Mouse (Mus musculus): ENCODE data around the gene Hsd11b2. TPM values are rescaled to one million over a fixed set of nuclear protein-coding genes. Genes with fewer than 3 reads are reported as not detected.

The Hsd11b2 gene
- polyA plus RNA-seq, 2 experiments: 0.42 to 1.1 TPM

DNA sequence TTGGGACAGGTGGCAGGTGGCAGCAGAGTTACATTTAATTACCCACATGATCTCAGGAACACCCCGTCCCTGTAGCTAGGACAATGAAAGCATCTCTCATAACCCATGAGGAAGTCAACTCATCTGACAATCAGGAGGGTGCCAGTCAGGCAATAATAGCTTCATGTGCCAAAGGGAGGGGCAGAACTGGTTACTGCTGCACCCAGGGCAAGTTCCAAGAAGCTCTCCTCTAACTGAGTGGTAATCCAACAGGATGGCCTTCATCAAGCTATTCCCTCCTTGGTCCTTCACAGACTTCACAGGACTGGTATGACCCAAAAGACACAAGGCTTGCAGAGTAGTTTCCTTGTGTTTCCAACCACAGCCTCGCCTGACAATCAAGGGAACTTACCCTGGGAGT is 31.5 kb downstream of the Hsd11b2 start:
- H3K27me3 ChIP-seq (ENCODE audit: control insufficient read depth, insufficient read depth, low read length): no peaks in the 10 kb centered on the region
- no peak overlapping the region for H3K9ac ChIP-seq (replicated peaks)
- H3K27ac ChIP-seq: no peak overlapping the region
- peaks cover 8 to 13% of the 10 kb centered on the region in 2 experiments for H3K4me1 ChIP-seq (replicated peaks; ENCODE audit: control insufficient read depth in 2 of 2, insufficient read depth in 2 of 2, low read length in 1 of 2)
- no peak for TF ChIP-seq CTCF (IDR thresholded peaks at IDR 0.05; ENCODE audit: low read depth)
- WGBS (ENCODE audit: insufficient replicate concordance): 45% methylated on average over 2 of the region's 2 CpGs
- H3K4me2 ChIP-seq (ENCODE audit: low read depth): no peak overlapping the region
- ATAC-seq (ENCODE audit: insufficient read depth): no peak
- DNase-seq (ENCODE audit: low read depth in 3 of 3, low spot score in 3 of 3): no peak
- H3K9me3 ChIP-seq (ENCODE audit: control insufficient read depth, low read length): no peaks in the 10 kb centered on the region
- no peaks in the 10 kb centered on the region for H3K36me3 ChIP-seq (replicated peaks; ENCODE audit: control insufficient read depth, insufficient read depth, low read depth)
- no peak overlapping the region for H3K4me3 ChIP-seq (ENCODE audit: insufficient read depth in 1 of 2, low read depth in 2 of 2, low read length in 2 of 2)

DNA sequence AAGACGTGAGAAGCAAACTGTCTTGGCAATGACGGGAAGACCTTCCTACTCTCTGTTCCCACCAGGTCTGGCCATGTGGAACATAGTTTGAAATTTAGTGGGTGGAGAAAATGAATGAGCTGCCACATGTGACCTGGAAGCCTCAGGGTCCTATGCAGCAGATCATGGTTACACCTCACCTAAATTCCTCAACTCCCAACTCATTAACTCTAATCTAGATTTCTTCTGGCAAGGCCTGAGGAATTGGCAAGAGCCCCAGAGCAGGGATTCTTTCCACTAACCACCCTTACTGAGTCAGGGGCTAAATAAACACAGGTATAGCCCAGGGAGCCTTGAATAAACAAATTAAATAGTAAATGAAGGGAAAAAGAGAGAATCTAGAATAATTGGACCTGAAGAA is 33.5 kb downstream of the Hsd11b2 start:
- H3K4me1 ChIP-seq (replicated peaks; ENCODE audit: control insufficient read depth in 2 of 2, insufficient read depth in 2 of 2, low read length in 1 of 2): no peaks in the 10 kb centered on the region; a peak in 1 of 4 replicates
- DNase-seq (ENCODE audit: low read depth in 3 of 3, low spot score in 3 of 3) (no peak), ATAC-seq (ENCODE audit: insufficient read depth) (no peak)
- H3K4me2 ChIP-seq (ENCODE audit: low read depth): no peak overlapping the region
- WGBS (ENCODE audit: insufficient replicate concordance): 74% methylated on average over 2 of the region's 2 CpGs
- no peaks in the 10 kb centered on the region for H3K9me3 ChIP-seq (ENCODE audit: control insufficient read depth, low read length)
- no peak overlapping the region for H3K4me3 ChIP-seq (ENCODE audit: insufficient read depth in 1 of 2, low read depth in 2 of 2, low read length in 2 of 2)
- no peak overlapping the region for H3K9ac ChIP-seq (replicated peaks)
- TF ChIP-seq EP300 (IDR thresholded peaks at IDR 0.05; ENCODE audit: low read depth) (no peak), CTCF (IDR thresholded peaks at IDR 0.05; ENCODE audit: low read depth) (no peak)
- no peaks in the 10 kb centered on the region for H3K36me3 ChIP-seq (replicated peaks; ENCODE audit: control insufficient read depth, insufficient read depth, low read depth)
- no peak overlapping the region for H3K27ac ChIP-seq
- no peaks in the 10 kb centered on the region for H3K27me3 ChIP-seq (ENCODE audit: control insufficient read depth, insufficient read depth, low read length)

DNA sequence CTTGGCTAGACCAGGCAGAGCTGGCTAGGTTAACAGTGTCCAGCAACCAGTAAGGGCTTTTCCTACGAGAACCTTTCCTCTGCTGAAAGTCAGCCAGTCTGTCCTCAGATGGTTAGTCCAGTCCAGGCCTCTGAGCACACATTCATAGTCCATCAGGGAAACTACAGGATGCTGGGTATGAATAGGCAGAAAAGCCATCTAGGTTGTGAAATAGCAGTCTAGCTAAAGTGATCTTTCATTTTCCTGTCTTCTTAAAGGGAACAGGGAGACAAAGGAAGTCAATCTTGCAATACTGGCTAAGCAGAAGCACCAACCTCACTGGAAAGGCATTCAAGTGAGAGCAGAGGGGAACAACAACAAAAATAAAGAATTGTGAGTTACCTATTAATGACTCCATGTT is 34.3 kb downstream of the Hsd11b2 start:
- ATAC-seq (ENCODE audit: insufficient read depth) (no peak), DNase-seq (ENCODE audit: low read depth in 3 of 3, low spot score in 3 of 3) (no peak)
- Histone ChIP-seq H3K27ac (no peak overlapping the region), H3K9ac (replicated peaks) (no peak overlapping the region), H3K36me3 (replicated peaks; ENCODE audit: control insufficient read depth, insufficient read depth, low read depth) (no peaks in the 10 kb centered on the region), H3K27me3 (ENCODE audit: control insufficient read depth, insufficient read depth, low read length) (no peaks in the 10 kb centered on the region), H3K4me3 (ENCODE audit: insufficient read depth in 1 of 2, low read depth in 2 of 2, low read length in 2 of 2) (no peak overlapping the region), H3K4me1 (replicated peaks; ENCODE audit: control insufficient read depth in 2 of 2, insufficient read depth in 2 of 2, low read length in 1 of 2) (no peaks in the 10 kb centered on the region; a peak in 1 of 4 replicates), H3K4me2 (ENCODE audit: low read depth) (no peak overlapping the region), H3K9me3 (ENCODE audit: control insufficient read depth, low read length) (no peaks in the 10 kb centered on the region)
- TF ChIP-seq EP300 (IDR thresholded peaks at IDR 0.05; ENCODE audit: low read depth) (no peak), CTCF (IDR thresholded peaks at IDR 0.05; ENCODE audit: low read depth) (no peak)
- 72% methylated on average over 1 of the region's 1 CpGs for WGBS (ENCODE audit: insufficient replicate concordance)

DNA sequence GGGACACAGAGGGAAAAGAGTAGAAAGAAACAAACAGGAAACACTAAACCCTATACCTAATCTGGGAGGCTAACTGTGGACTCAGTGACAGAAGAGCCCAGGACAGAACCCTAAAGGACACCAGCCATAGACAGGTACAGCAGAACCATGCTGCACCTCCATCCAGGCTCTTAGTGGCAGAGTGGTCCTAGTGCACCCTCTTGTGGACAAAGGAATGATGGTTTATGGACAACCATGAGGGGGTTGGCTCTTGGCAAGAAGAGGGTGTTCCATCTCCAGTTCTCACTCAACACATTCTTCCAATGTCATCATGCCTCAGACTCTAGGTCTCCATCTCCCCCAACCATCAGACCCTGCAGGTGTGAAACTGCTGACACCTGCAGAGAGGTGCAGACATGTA is 35.5 kb downstream of the Hsd11b2 start:
- DNase-seq (ENCODE audit: low read depth in 3 of 3, low spot score in 3 of 3) (peak in 2 of 3 experiments; percentile 39 to 55), ATAC-seq (ENCODE audit: insufficient read depth) (peak; percentile 67)
- H3K4me3 ChIP-seq (ENCODE audit: insufficient read depth in 1 of 2, low read depth in 2 of 2, low read length in 2 of 2): no peak overlapping the region
- H3K9me3 ChIP-seq (ENCODE audit: control insufficient read depth, low read length): no peaks in the 10 kb centered on the region
- no peak overlapping the region for H3K27ac ChIP-seq
- TF ChIP-seq CTCF (IDR thresholded peaks at IDR 0.05; ENCODE audit: low read depth) (peak; percentile 96), EP300 (IDR thresholded peaks at IDR 0.05; ENCODE audit: low read depth) (no peak)
- no peaks in the 10 kb centered on the region; a peak in 1 of 4 replicates for H3K4me1 ChIP-seq (replicated peaks; ENCODE audit: control insufficient read depth in 2 of 2, insufficient read depth in 2 of 2, low read length in 1 of 2)
- no peak overlapping the region for H3K9ac ChIP-seq (replicated peaks)
- H3K4me2 ChIP-seq (ENCODE audit: low read depth): no peak overlapping the region
- H3K36me3 ChIP-seq (replicated peaks; ENCODE audit: control insufficient read depth, insufficient read depth, low read depth): no peaks in the 10 kb centered on the region
- H3K27me3 ChIP-seq (ENCODE audit: control insufficient read depth, insufficient read depth, low read length): no peaks in the 10 kb centered on the region

DNA sequence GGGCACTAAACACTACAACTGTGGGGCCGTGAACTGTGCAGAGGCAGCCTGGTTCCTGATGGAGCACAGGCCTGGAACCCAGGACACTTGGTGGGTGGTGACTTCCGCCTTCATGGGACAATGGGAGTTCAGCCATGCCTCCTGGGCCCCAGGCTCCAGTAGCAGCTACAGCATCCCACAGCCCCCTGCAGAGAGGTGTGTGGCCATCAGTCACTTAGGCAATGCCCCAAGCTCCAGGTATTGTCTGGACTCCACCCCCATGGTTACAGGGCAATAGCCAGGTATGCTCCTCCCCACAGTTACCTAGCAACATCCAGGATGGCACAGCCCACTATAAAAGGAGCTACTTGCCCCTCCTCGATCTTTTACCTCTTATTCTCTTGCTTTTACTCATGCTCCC is 36.7 kb downstream of the Hsd11b2 start:
- no peak overlapping the region for H3K4me2 ChIP-seq (ENCODE audit: low read depth)
- no peak for ATAC-seq (ENCODE audit: insufficient read depth)

More for the DNA sequence above, 36.7 kb downstream of the Hsd11b2 start:
- no peak overlapping the region for H3K27ac ChIP-seq
- DNase-seq (ENCODE audit: low read depth in 3 of 3, low spot score in 3 of 3): no peak
- no peak for TF ChIP-seq CTCF (IDR thresholded peaks at IDR 0.05; ENCODE audit: low read depth)
- TF ChIP-seq EP300 (IDR thresholded peaks at IDR 0.05; ENCODE audit: low read depth): no peak
- no peaks in the 10 kb centered on the region; a peak in 1 of 4 replicates for H3K4me1 ChIP-seq (replicated peaks; ENCODE audit: control insufficient read depth in 2 of 2, insufficient read depth in 2 of 2, low read length in 1 of 2)
- no peaks in the 10 kb centered on the region for H3K27me3 ChIP-seq (ENCODE audit: control insufficient read depth, insufficient read depth, low read length)
- H3K4me3 ChIP-seq (ENCODE audit: insufficient read depth in 1 of 2, low read depth in 2 of 2, low read length in 2 of 2): no peak overlapping the region
- H3K9ac ChIP-seq (replicated peaks): no peak overlapping the region
- no peaks in the 10 kb centered on the region for H3K9me3 ChIP-seq (ENCODE audit: control insufficient read depth, low read length)
- no peaks in the 10 kb centered on the region; the same call in 1 of the 2 replicates for H3K36me3 ChIP-seq (replicated peaks; ENCODE audit: control insufficient read depth, insufficient read depth, low read depth)
- WGBS (ENCODE audit: insufficient replicate concordance): 77% methylated on average over 3 of the region's 3 CpGs

Data from liver, embryonic 14.5 days (tissue).